Mouse (Mus musculus): ENCODE results near the gene Tpbpa. TPM values are rescaled to one million over a fixed set of nuclear protein-coding genes. Genes with fewer than 3 reads are reported as not detected.
"Not testable (repeated sequence)": the region's sequence is repeated elsewhere in the genome, so short reads cannot be mapped to it uniquely, and the experiment has no call there.

Gene Tpbpa
- not detected in 2 replicates for polyA plus RNA-seq (2016; fragmentation: Nextera tagmentation; extraction: Ambion mirVana)

GRCm38 (mm10) chr13:60941884-60942283 is at the start of gene Tpbpa:
Gene Tpbpa (minus strand): TSS chr13:60941984.
- H3K27ac ChIP-seq (replicated peaks); H3K4me1 ChIP-seq; H3K9ac ChIP-seq (replicated peaks); H3K4me3 ChIP-seq; ATAC-seq (ENCODE audit: low FRiP score, low read depth); H3K27me3 ChIP-seq; H3K36me3 ChIP-seq; H3K4me2 ChIP-seq (replicated peaks): not testable (repeated sequence)
- WGBS: 72% methylated on average over 3 of the region's 3 CpGs
- H3K9me3 ChIP-seq: peaks cover 21% of the 10 kb centered on the region

GRCm38 (mm10) chr13:60986915-60987314 is 45.1 kb upstream of the Tpbpa start:
- H3K4me1 ChIP-seq; H3K9ac ChIP-seq (replicated peaks); H3K27ac ChIP-seq (replicated peaks); H3K36me3 ChIP-seq; H3K9me3 ChIP-seq; H3K4me3 ChIP-seq; H3K4me2 ChIP-seq (replicated peaks); H3K27me3 ChIP-seq; ATAC-seq (ENCODE audit: low FRiP score, low read depth): not testable (repeated sequence)
- WGBS: 75% methylated on average over 5 of the region's 5 CpGs

- WGBS: 79% methylated on average over 4 of the region's 4 CpGs
- H3K9me3 ChIP-seq; H3K4me1 ChIP-seq; H3K27me3 ChIP-seq; H3K36me3 ChIP-seq; H3K4me2 ChIP-seq (replicated peaks); H3K27ac ChIP-seq (replicated peaks); H3K9ac ChIP-seq (replicated peaks); ATAC-seq (ENCODE audit: low FRiP score, low read depth); H3K4me3 ChIP-seq: not testable (repeated sequence)
Measured at GRCm38 (mm10) chr13:60972319-60972718, 30.5 kb upstream of the Tpbpa start.

GRCm38 (mm10) chr13:60963985-60964384 is 22.2 kb upstream of the Tpbpa start:
- not testable (repeated sequence) for H3K27ac ChIP-seq (replicated peaks); H3K27me3 ChIP-seq; H3K4me2 ChIP-seq (replicated peaks); H3K9ac ChIP-seq (replicated peaks); ATAC-seq (ENCODE audit: low FRiP score, low read depth); H3K36me3 ChIP-seq; H3K4me1 ChIP-seq; H3K4me3 ChIP-seq
- 29% methylated on average over 4 of the region's 5 CpGs for WGBS
- H3K9me3 ChIP-seq: peaks cover 23% of the 10 kb centered on the region

- H3K36me3 ChIP-seq: no peaks in the 10 kb centered on the region
- H3K4me1 ChIP-seq: no peaks in the 10 kb centered on the region
- no peak overlapping the region for H3K27ac ChIP-seq (replicated peaks)
- no peaks in the 10 kb centered on the region for H3K27me3 ChIP-seq
- no peak for ATAC-seq (ENCODE audit: low FRiP score, low read depth)
- no peak overlapping the region for H3K4me2 ChIP-seq (replicated peaks)
- WGBS: 67% methylated on average over 5 of the region's 5 CpGs
- no peak overlapping the region for H3K9ac ChIP-seq (replicated peaks)
- no peak overlapping the region for H3K4me3 ChIP-seq
- H3K9me3 ChIP-seq: peaks cover 37% of the 10 kb centered on the region
Measured at GRCm38 (mm10) chr13:60961706-60962105, 19.9 kb upstream of the Tpbpa start.

- H3K4me1 ChIP-seq: no peaks in the 10 kb centered on the region
- H3K27me3 ChIP-seq: no peaks in the 10 kb centered on the region
- no peaks in the 10 kb centered on the region for H3K36me3 ChIP-seq
- no peak within 1 kb of the TSS for H3K4me3 ChIP-seq
- H3K9ac ChIP-seq (replicated peaks): no peak within 1 kb of the TSS
- H3K4me2 ChIP-seq (replicated peaks): no peak within 1 kb of the TSS
- peaks cover 8% of the 10 kb centered on the region; the same call in 1 of the 2 replicates for H3K9me3 ChIP-seq
- H3K27ac ChIP-seq (replicated peaks): no peak within 1 kb of the TSS
- WGBS: 70% methylated on average over 5 of the region's 5 CpGs
- ATAC-seq (ENCODE audit: low FRiP score, low read depth): no peak
Measured at GRCm38 (mm10) chr13:60936500-60936901, 5.3 kb downstream of the Tpbpa start, which contains the start of the genes Gm49391 and Ctla2a. Gene Gm49391 (minus strand): TSS chr13:60936571. Gene Ctla2a (minus strand): TSS chr13:60936625.

GRCm38 (mm10) chr13:60935490-60935889 is 6.3 kb downstream of the Tpbpa start, which contains the start of gene Gm49393:
Gene Gm49393 (minus strand): TSS chr13:60935590.
- ATAC-seq (ENCODE audit: low FRiP score, low read depth); H3K4me3 ChIP-seq; H3K36me3 ChIP-seq; H3K27ac ChIP-seq (replicated peaks); H3K9me3 ChIP-seq; H3K4me1 ChIP-seq; H3K9ac ChIP-seq (replicated peaks); H3K27me3 ChIP-seq; H3K4me2 ChIP-seq (replicated peaks): not testable (repeated sequence)
- WGBS: 70% methylated on average over 2 of the region's 2 CpGs

GRCm38 (mm10) chr13:60904780-60905179 is 37.0 kb downstream of the Tpbpa start, which contains the start of gene Tpbpb:
Gene Tpbpb (minus strand): TSS chr13:60904880.
- WGBS: 83% methylated on average over 2 of the region's 2 CpGs
- H3K4me1 ChIP-seq: not testable (repeated sequence)

GRCm38 (mm10) chr13:60897328-60897727 is 44.5 kb downstream of the Tpbpa start, which contains the start of gene Ctla2b:
Gene Ctla2b (minus strand): TSS chr13:60897447.
- no peak for ATAC-seq (ENCODE audit: low FRiP score, low read depth)
- Histone ChIP-seq H3K4me2 (replicated peaks) (no peak within 1 kb of the TSS), H3K27me3 (no peaks in the 10 kb centered on the region), H3K9ac (replicated peaks) (no peak within 1 kb of the TSS), H3K4me1 (no peaks in the 10 kb centered on the region), H3K27ac (replicated peaks) (no peak within 1 kb of the TSS), H3K4me3 (no peak within 1 kb of the TSS), H3K36me3 (no peaks in the 10 kb centered on the region), H3K9me3 (peaks cover 11% of the 10 kb centered on the region; the same call in 1 of the 2 replicates)
- 82% methylated on average over 3 of the region's 3 CpGs for WGBS

More at GRCm38 (mm10) chr13:60904780-60905179, 37.0 kb downstream of the Tpbpa start, which contains the start of gene Tpbpb:
- not testable (repeated sequence) for ATAC-seq (ENCODE audit: low FRiP score, low read depth); H3K27me3 ChIP-seq; H3K4me2 ChIP-seq (replicated peaks); H3K36me3 ChIP-seq; H3K4me3 ChIP-seq; H3K9ac ChIP-seq (replicated peaks); H3K27ac ChIP-seq (replicated peaks)
- H3K9me3 ChIP-seq: 0 out of 2 replicates have a peak, but pooled peaks cover 12% of the 10 kb centered on the region

- WGBS: 91% methylated on average over 7 of the region's 8 CpGs
Measured at GRCm38 (mm10) chr13:60896794-60897193, 45.0 kb downstream of the Tpbpa start, which contains the start of gene Gm49392. Gene Gm49392 (minus strand): TSS chr13:60896894.

GRCm38 (mm10) chr13:60895406-60896160 is 46.2 kb downstream of the Tpbpa start:
- Histone ChIP-seq H3K27me3 (no peaks in the 10 kb centered on the region), H3K27ac (replicated peaks) (no peak overlapping the region)

More at GRCm38 (mm10) chr13:60896794-60897193, 45.0 kb downstream of the Tpbpa start, which contains the start of gene Gm49392:
- H3K36me3 ChIP-seq; H3K4me2 ChIP-seq (replicated peaks); H3K27ac ChIP-seq (replicated peaks); ATAC-seq (ENCODE audit: low FRiP score, low read depth); H3K4me1 ChIP-seq; H3K4me3 ChIP-seq; H3K9ac ChIP-seq (replicated peaks); H3K27me3 ChIP-seq; H3K9me3 ChIP-seq: not testable (repeated sequence)

GRCm38 (mm10) chr13:60892301-60892700 is 49.5 kb downstream of the Tpbpa start:
- Histone ChIP-seq H3K4me3 (no peak overlapping the region), H3K4me2 (replicated peaks) (no peak overlapping the region), H3K9ac (replicated peaks) (no peak overlapping the region), H3K36me3 (no peaks in the 10 kb centered on the region), H3K9me3 (peaks cover 4% of the 10 kb centered on the region; the same call in 1 of the 2 replicates), H3K4me1 (no peaks in the 10 kb centered on the region), H3K27ac (replicated peaks) (no peak overlapping the region), H3K27me3 (no peaks in the 10 kb centered on the region)
- WGBS: 96% methylated on average over 1 of the region's 1 CpGs
- no peak for ATAC-seq (ENCODE audit: low FRiP score, low read depth)

More at GRCm38 (mm10) chr13:60895406-60896160, 46.2 kb downstream of the Tpbpa start:
- no peaks in the 10 kb centered on the region for H3K4me1 ChIP-seq
- H3K9ac ChIP-seq (replicated peaks): no peak overlapping the region
- ATAC-seq (ENCODE audit: low FRiP score, low read depth): no peak
- no peak overlapping the region for H3K4me3 ChIP-seq
- peaks cover 7% of the 10 kb centered on the region; the same call in 1 of the 2 replicates for H3K9me3 ChIP-seq
- no peak overlapping the region for H3K4me2 ChIP-seq (replicated peaks)
- H3K36me3 ChIP-seq: no peaks in the 10 kb centered on the region

Measured in midbrain, embryonic 12.5 days (tissue).